Mouse (Mus musculus) CH12.LX (cell line): ENCODE results near the gene Rps23. TPM values are rescaled to one million over a fixed set of nuclear protein-coding genes. Genes with fewer than 3 reads are reported as not detected.

Experiments used
- DNase-seq: peaks from one replicate; pipeline ENCODE4 v3.0.0-alpha.2; 2013; ENCODE audit errors: extremely low read depth
- H3K27ac ChIP-seq: 2 replicates; pipeline ENCODE4 v1.5.1; 2012; ENCODE audit warnings: low read depth, mild to moderate bottlenecking, control low read depth, moderate library complexity; ENCODE audit not compliant: insufficient read depth
- H3K27me3 ChIP-seq: replicated peaks from 2 replicates; pipeline ENCODE3; 2012; ENCODE audit warnings: inconsistent platforms
- H3K36me3 ChIP-seq, 2 experiments: replicated peaks in 1 of 2; 2 replicates each; pipeline versions ENCODE3 to v1.6.1; 2012; ENCODE audit warnings: inconsistent platforms in 1 of 2, low read length in 1 of 2, mild to moderate bottlenecking in 1 of 2, mixed read lengths in 1 of 2, moderate library complexity in 1 of 2; ENCODE audit not compliant: control insufficient read depth in 1 of 2, insufficient read depth in 1 of 2
- H3K4me1 ChIP-seq, 2 experiments: 2 replicates each; pipeline ENCODE4 v1.6.1; 2012; ENCODE audit warnings: inconsistent platforms in 1 of 2, moderate library complexity in 1 of 2; ENCODE audit not compliant: insufficient read depth in 2 of 2, control insufficient read depth in 1 of 2
- H3K4me2 ChIP-seq: 2 replicates; pipeline ENCODE4 v1.6.1; 2012; ENCODE audit warnings: low read depth, mild to moderate bottlenecking, control low read depth; ENCODE audit not compliant: poor library complexity, insufficient read depth, severe bottlenecking
- H3K4me3 ChIP-seq, 3 experiments: fragments of 150-350 bp in 1 of 3; sonication (generic) in 1 of 3; replicated peaks in 1 of 3; 2 replicates each; pipeline versions ENCODE3 to v1.5.1; 2011 to 2012; ENCODE audit warnings: low read depth in 2 of 3, low read length in 2 of 3, mild to moderate bottlenecking in 2 of 3, moderate library complexity in 2 of 3, control low read depth in 1 of 3, improper control_type of control experiment in 1 of 3, inconsistent platforms in 1 of 3, mixed read lengths in 1 of 3; ENCODE audit not compliant: poor library complexity in 1 of 3
- H3K79me2 ChIP-seq: replicated peaks from 2 replicates; pipeline ENCODE4 v1.6.1; 2012; ENCODE audit warnings: mild to moderate bottlenecking, moderate library complexity; ENCODE audit not compliant: control insufficient read depth, poor library complexity, insufficient read depth, severe bottlenecking; ENCODE audit errors: extremely low read depth
- H3K9ac ChIP-seq: 2 replicates; pipeline ENCODE4 v1.6.1; 2012; ENCODE audit warnings: low read depth, mild to moderate bottlenecking, control low read depth, moderate library complexity; ENCODE audit not compliant: insufficient read depth
- H3K9me3 ChIP-seq: replicated peaks from 2 replicates; pipeline ENCODE3; 2012; ENCODE audit warnings: low read length, inconsistent platforms, mixed read lengths
- BHLHE40 ChIP-seq: IDR thresholded peaks from 2 replicates; pipeline ENCODE4 v1.6.1; 2011; ENCODE audit warnings: mild to moderate bottlenecking, low read depth, low read length, improper control_type of control experiment
- CHD1 ChIP-seq: IDR thresholded peaks from 2 replicates; pipeline ENCODE4 v1.6.1; 2012; ENCODE audit warnings: low read depth, low read length, improper control_type of control experiment, inconsistent platforms
- CHD2 ChIP-seq: IDR thresholded peaks from 2 replicates; pipeline ENCODE4 v1.6.1; 2011; ENCODE audit warnings: low read length, improper control_type of control experiment
- E2F4 ChIP-seq: IDR thresholded peaks from 2 replicates; pipeline ENCODE4 v1.6.1; 2011; ENCODE audit warnings: low read depth, low read length, improper control_type of control experiment; ENCODE audit not compliant: insufficient replicate concordance
- ELF1 ChIP-seq: IDR thresholded peaks from 2 replicates; pipeline ENCODE4 v1.6.1; 2014; ENCODE audit warnings: low read depth, mild to moderate bottlenecking, inconsistent platforms, low read length, improper control_type of control experiment
- EP300 ChIP-seq: IDR thresholded peaks from 2 replicates; pipeline ENCODE4 v1.6.1; 2011; ENCODE audit warnings: low read length, improper control_type of control experiment
- ETS1 ChIP-seq: conservative IDR thresholded peaks from 2 replicates; pipeline ENCODE4 v1.6.1; 2012; ENCODE audit warnings: low read depth, mild to moderate bottlenecking, inconsistent platforms, low read length, improper control_type of control experiment, moderate library complexity
- GABPA ChIP-seq: IDR thresholded peaks from 2 replicates; pipeline ENCODE4 v1.6.1; 2012; ENCODE audit warnings: low read depth, low read length, improper control_type of control experiment, inconsistent platforms; ENCODE audit not compliant: insufficient replicate concordance
- HCFC1 ChIP-seq: IDR thresholded peaks from 2 replicates; pipeline ENCODE4 v1.6.1; 2012; ENCODE audit warnings: low read depth, mild to moderate bottlenecking, inconsistent platforms, low read length, improper control_type of control experiment
- JUN ChIP-seq: IDR thresholded peaks from 2 replicates; pipeline ENCODE4 v1.6.1; 2011; ENCODE audit warnings: low read depth, mild to moderate bottlenecking, low read length, improper control_type of control experiment, moderate library complexity; ENCODE audit not compliant: insufficient read depth
- KAT2A ChIP-seq: IDR thresholded peaks from 2 replicates; pipeline ENCODE4 v1.6.1; 2012; ENCODE audit warnings: low read length, improper control_type of control experiment, inconsistent platforms; ENCODE audit not compliant: insufficient replicate concordance
- MAFK ChIP-seq: IDR thresholded peaks from 2 replicates; pipeline ENCODE4 v1.6.1; 2011; ENCODE audit warnings: low read length, improper control_type of control experiment; ENCODE audit not compliant: insufficient replicate concordance
- MXI1 ChIP-seq: IDR thresholded peaks from 2 replicates; pipeline ENCODE4 v1.6.1; 2011; ENCODE audit warnings: mild to moderate bottlenecking, low read depth, low read length, improper control_type of control experiment
- NELFE ChIP-seq: IDR thresholded peaks from 2 replicates; pipeline ENCODE4 v1.6.1; 2011; ENCODE audit warnings: low read depth, low read length, improper control_type of control experiment
- POLR2AphosphoS2 ChIP-seq: IDR thresholded peaks from 2 replicates; pipeline ENCODE4 v1.6.1; 2011; ENCODE audit warnings: low read depth, low read length, improper control_type of control experiment
- RAD21 ChIP-seq: IDR thresholded peaks from 2 replicates; pipeline ENCODE4 v1.6.1; 2011; ENCODE audit warnings: low read depth, mild to moderate bottlenecking, low read length, improper control_type of control experiment, moderate library complexity
- RCOR1 ChIP-seq: conservative IDR thresholded peaks from 2 replicates; pipeline ENCODE4 v1.6.1; 2012; ENCODE audit warnings: low read depth, mild to moderate bottlenecking, inconsistent platforms, low read length, improper control_type of control experiment
- SMC3 ChIP-seq: IDR thresholded peaks from 2 replicates; pipeline ENCODE4 v1.6.1; 2011; ENCODE audit warnings: low read depth, low read length, improper control_type of control experiment
- TBP ChIP-seq: conservative IDR thresholded peaks from 2 replicates; pipeline ENCODE4 v1.6.1; 2011; ENCODE audit warnings: low read depth, low read length, improper control_type of control experiment
- TCF12 ChIP-seq: IDR thresholded peaks from 2 replicates; pipeline ENCODE4 v1.6.1; 2014; ENCODE audit warnings: low read depth, mild to moderate bottlenecking, inconsistent platforms, low read length, improper control_type of control experiment
- UBTF ChIP-seq: IDR thresholded peaks from 2 replicates; pipeline ENCODE4 v1.6.1; 2012; ENCODE audit warnings: low read depth, mild to moderate bottlenecking, inconsistent platforms, low read length, improper control_type of control experiment, moderate library complexity
- ZC3H11A ChIP-seq: IDR thresholded peaks from 2 replicates; pipeline ENCODE4 v1.6.1; 2012; ENCODE audit warnings: low read depth, mild to moderate bottlenecking, inconsistent platforms, low read length, improper control_type of control experiment
- ZKSCAN1 ChIP-seq: IDR thresholded peaks from 2 replicates; pipeline ENCODE4 v1.6.1; 2012; ENCODE audit warnings: low read depth, inconsistent platforms, low read length, improper control_type of control experiment, borderline replicate concordance
- ZMIZ1 ChIP-seq: IDR thresholded peaks from 2 replicates; pipeline ENCODE4 v1.6.1; 2012; ENCODE audit warnings: low read depth, mild to moderate bottlenecking, inconsistent platforms, low read length, improper control_type of control experiment
- ZNF384 ChIP-seq: IDR thresholded peaks from 2 replicates; pipeline ENCODE4 v1.6.1; 2012; ENCODE audit warnings: low read depth, low read length, improper control_type of control experiment, inconsistent platforms
- dilution Hi-C: fragments of 300-500 bp; cut with MboI; formaldehyde crosslinking; loops from 2 replicates; pipeline ENCODE4 v1.14.3; 2020; ENCODE audit warnings: low sequenced_read_pairs; ENCODE audit not compliant: extremely low pct_unique_long_range_greater_than_20kb, extremely low pct_ligation_motif_present
- in situ Hi-C: fragments of 300-500 bp; cut with MboI; formaldehyde crosslinking; loops from 3 replicates; pipeline ENCODE4 v1.14.3; 2019; ENCODE audit warnings: low sequenced_read_pairs, low pct_ligation_motif_present, low pct_unique_long_range_greater_than_20kb, mixed read lengths
- polyA plus RNA-seq: library from polyadenylated mRNA; unstranded; fragments of >175 nt; gene quantifications from 2 replicates; pipeline ENCODE4 v1.2.1, GENCODE M21; 2012; ENCODE audit warnings: low read depth; ENCODE audit not compliant: insufficient read length
- total RNA-seq, 2 experiments: library from RNA; depleted of rRNA; stranded (reverse); fragments of 300-350 nt in 1 of 2; fragments of >200 nt in 1 of 2; gene quantifications; 2 replicates each; pipeline ENCODE4 v1.2.3; 2012 to 2014

Gene Rps23
- total and polyA plus RNA-seq, 3 experiments, result 1,042 to 2,005 (median 1,970) TPM

DNA sequence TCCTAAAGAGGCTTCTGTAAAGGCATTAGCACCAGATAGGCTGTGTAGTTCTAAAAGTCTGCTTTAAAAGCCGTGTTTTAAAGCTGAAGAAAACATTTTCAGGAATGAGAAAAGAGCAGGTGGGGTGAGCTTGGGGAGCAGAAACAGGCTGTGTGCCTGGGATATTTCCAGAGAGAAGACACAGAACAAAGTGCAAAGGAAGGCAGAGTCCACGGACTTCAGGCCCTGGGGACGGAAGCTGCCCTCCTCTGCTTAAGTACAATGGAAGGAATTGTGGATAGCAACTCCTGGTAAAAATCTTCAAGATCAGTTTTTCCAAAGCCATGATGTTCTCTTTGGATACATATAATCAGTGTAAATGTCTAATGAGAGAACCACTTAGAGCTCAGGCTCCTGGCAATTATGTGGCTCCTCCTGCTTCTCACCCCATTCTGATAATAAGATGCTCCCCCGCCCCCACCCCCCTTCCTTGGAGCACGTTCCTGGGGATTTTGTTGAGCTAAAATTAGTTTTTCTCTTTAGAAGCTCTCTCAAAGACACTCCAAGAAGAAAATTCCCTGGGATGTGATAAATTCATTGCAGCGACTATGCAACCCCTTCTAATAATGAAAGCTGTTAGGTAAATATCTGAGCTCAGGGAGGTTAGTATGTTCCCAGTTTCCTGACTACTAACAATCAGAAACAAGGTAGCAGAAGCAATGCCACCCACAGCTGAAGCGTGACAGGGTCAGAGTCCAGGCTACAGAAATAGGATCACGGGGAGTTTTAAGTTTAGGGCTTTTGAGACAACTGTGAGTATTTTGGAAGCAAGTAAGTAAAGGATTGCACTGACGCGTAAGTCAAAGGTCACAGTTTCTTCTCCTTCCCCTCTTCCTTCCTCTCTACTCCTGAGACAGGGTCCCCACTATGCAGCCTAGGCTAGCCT is 40.3 kb downstream of the Rps23 start:
- DNase-seq, result no peak
- dilution Hi-C loops (no loop called here), in situ Hi-C loops (no loop called here)
- peaks cover 0 to 2% of the 10 kb centered on the region in 2 experiments for H3K36me3 ChIP-seq
- TF ChIP-seq TCF12 (no peak), E2F4 (no peak), CHD1 (no peak), HCFC1 (no peak), ETS1 (no peak), ELF1 (no peak), GABPA (no peak), POLR2AphosphoS2 (no peak), TBP (no peak), ZNF384 (no peak), ZMIZ1 (no peak), ZKSCAN1 (no peak), UBTF (no peak), JUN (no peak), MAFK (no peak), CHD2 (no peak), KAT2A (no peak), EP300 (no peak), SMC3 (no peak), RCOR1 (no peak)
- no peaks in the 10 kb centered on the region for H3K27me3 ChIP-seq
- H3K9ac ChIP-seq, result no peak overlapping the region
- no peak overlapping the region for H3K27ac ChIP-seq
- no peaks in the 10 kb centered on the region for H3K9me3 ChIP-seq
- no peaks in the 10 kb centered on the region for H3K79me2 ChIP-seq
- H3K4me2 ChIP-seq, result no peak overlapping the region
- no peak overlapping the region for H3K4me3 ChIP-seq
- no peaks in the 10 kb centered on the region for H3K4me1 ChIP-seq

DNA sequence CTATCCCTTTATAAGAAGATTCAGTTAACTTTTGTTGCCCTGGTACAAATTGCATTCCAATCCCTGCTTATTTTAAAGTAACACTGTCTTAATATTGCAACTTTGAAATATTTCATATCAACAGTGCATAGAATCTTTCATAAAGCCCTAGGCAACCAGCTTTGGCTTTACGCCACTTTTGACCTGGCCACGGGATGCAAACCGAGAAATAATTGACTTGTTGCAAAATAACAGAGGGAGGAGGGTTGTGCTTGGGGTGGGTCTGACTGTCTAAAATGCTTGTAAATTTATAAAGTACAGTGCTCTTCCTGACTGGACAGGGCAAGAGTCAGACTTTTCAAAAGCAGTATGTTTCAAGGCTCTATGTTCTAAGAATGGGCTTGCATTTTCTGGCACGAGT is 41.8 kb downstream of the Rps23 start:
- dilution Hi-C loops (no loop called here), in situ Hi-C loops (no loop called here)
- Histone ChIP-seq H3K9me3 (no peaks in the 10 kb centered on the region), H3K4me3 (no peak overlapping the region), H3K4me1 (no peaks in the 10 kb centered on the region), H3K27ac (no peak overlapping the region), H3K9ac (no peak overlapping the region), H3K27me3 (no peaks in the 10 kb centered on the region), H3K4me2 (no peak overlapping the region), H3K36me3 (peaks cover 0 to 2% of the 10 kb centered on the region in 2 experiments), H3K79me2 (no peaks in the 10 kb centered on the region)
- DNase-seq, result no peak
- TF ChIP-seq CHD2 (no peak), UBTF (no peak), TBP (no peak), MXI1 (no peak), ZKSCAN1 (no peak), RAD21 (no peak), MAFK (no peak), ZC3H11A (no peak), ELF1 (no peak), NELFE (no peak), KAT2A (no peak), ZMIZ1 (no peak), BHLHE40 (no peak), HCFC1 (no peak), GABPA (no peak)
